Mouse (Mus musculus) kidney, adult 18-20 months (tissue): ENCODE data around the gene 6430571L13Rik.

Experiments
- DNase-seq: peaks from one replicate; pipeline ENCODE4 v3.0.0; 2021

The 6430571L13Rik gene

DNA sequence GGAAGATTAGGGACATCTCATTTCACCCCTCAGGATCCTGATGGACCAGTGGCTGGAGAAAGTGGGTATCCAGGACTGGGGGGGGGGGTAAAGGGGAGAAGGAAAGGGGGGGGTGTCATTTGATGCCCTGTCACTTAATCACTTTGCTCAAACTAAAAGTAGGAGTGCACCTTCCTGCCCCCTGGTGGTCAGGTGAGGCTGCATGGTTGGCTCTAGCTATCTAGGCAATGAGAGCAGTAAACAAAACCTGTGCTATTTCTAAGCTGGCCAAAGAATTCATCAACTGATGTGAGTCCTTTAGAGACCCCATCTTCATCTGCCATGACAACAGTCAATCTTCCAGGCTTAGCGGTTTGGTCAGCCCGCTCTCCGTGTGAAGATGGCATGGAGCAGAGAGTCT, 46.3 kb downstream of the 6430571L13Rik start:
- DNase-seq, result peak; percentile 61

GRCm38 (mm10) chr9:107387708-107388107, 47.3 kb downstream of the 6430571L13Rik start:
- no peak for DNase-seq

- DNase-seq, result no peak
Measured at GRCm38 (mm10) chr9:107388263-107388662, 47.9 kb downstream of the 6430571L13Rik start.

DNA sequence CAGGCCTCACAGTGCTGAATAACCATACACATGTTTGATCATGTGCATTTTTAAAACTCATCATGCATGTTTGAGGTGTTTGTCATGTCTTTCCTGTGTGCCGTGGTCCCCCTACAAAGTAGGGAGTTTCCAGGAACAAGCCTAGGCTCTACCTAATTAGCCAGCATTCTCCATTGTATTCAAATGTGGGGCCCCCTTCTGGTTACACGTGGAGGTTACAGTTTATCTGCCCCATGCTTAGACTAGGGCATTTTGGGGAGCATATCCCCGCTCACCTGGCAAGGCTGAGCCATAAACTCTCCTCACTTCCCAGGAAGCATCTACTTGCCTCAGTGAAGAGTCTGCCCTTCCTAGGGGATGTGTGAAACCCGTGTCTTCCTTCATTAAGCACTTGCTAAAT, 56.0 kb downstream of the 6430571L13Rik start:
- no peak for DNase-seq

DNA sequence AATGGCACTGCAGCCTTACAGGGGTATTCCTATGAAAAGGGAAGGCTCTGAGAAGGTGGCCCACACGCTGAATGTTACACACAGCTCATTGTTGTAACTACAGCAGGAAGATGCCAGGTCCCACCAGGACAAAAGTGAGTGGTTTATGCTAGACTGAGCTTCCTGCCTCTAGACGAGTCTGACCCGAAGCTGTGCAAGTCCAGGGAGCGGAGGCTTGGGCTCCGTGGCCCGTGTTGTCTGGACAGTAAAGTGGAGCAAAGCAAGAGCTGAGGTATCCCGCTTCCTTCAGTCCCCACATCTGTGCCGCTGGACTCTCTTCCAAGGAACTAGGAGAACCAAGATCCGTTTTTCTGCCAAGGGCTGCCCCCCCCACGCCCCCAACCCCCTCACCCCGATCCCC, 58.6 kb downstream of the 6430571L13Rik start:
- DNase-seq, result no peak

GRCm38 (mm10) chr9:107399491-107399971, 59.1 kb downstream of the 6430571L13Rik start, which contains the start of gene Cacna2d2:
TSS of gene Cacna2d2 (plus strand) at chr9:107399612.
- peak; percentile 72 for DNase-seq

DNA sequence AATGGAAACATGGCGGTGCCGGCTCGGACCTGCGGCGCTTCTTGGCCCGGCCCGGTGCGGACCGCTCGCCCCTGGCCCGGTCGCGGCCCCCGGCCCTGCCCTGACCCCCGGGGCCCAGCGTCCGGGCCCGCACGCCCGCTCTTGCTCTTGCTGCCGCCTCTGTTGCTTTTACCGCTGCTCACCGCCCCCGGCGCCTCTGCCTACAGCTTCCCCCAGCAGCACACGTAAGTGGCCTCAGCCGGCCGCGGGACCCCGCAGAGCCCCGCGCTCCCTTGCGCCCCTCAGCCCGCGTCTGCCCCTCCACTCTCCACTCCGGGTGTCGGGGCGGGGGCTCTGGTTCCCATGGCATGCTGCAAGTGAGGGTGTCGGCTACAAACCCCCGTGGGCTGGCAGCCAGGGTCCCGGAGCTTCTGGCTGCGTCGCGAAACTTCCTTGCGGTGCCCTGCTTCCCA, 59.7 kb downstream of the 6430571L13Rik start:
- DNase-seq, result no peak

GRCm38 (mm10) chr9:107400666-107401285, 60.4 kb downstream of the 6430571L13Rik start:
- no peak for DNase-seq
